Mouse (Mus musculus) hindbrain, embryonic 10.5 days (tissue): Measurements from ENCODE around the gene Frem2. TPM values are rescaled to one million over a fixed set of nuclear protein-coding genes. Genes with fewer than 3 reads are reported as not detected.

Experiments used
- DNase-seq: peaks from one replicate; pipeline ENCODE4 v3.0.0-alpha.2; 2017; ENCODE audit warnings: low spot score
- H3K27ac ChIP-seq: fragments of 300-500 bp; sonication (generic); 2 replicates; pipeline ENCODE4 v1.5.1; 2016; ENCODE audit warnings: mild to moderate bottlenecking, moderate library complexity
- H3K27me3 ChIP-seq: fragments of 300-500 bp; sonication (generic); 2 replicates; pipeline ENCODE4 v1.6.1; 2016; ENCODE audit warnings: mild to moderate bottlenecking; ENCODE audit not compliant: poor library complexity, insufficient read depth, severe bottlenecking
- H3K36me3 ChIP-seq: fragments of 300-500 bp; sonication (generic); 2 replicates; pipeline ENCODE4 v1.6.1; 2016; ENCODE audit warnings: mild to moderate bottlenecking, moderate library complexity
- H3K4me1 ChIP-seq: fragments of 300-500 bp; sonication (generic); replicated peaks from 2 replicates; pipeline ENCODE4 v1.6.1; 2016; ENCODE audit warnings: mild to moderate bottlenecking
- H3K4me3 ChIP-seq: fragments of 300-500 bp; sonication (generic); 2 replicates; pipeline ENCODE4 v1.5.1; 2016; ENCODE audit warnings: mild to moderate bottlenecking, moderate library complexity
- H3K9me3 ChIP-seq: fragments of 300-500 bp; sonication (generic); 2 replicates; pipeline ENCODE4 v1.6.1; 2016; ENCODE audit warnings: mild to moderate bottlenecking, moderate library complexity
- WGBS: fragments of 180-500 bp; shearing (Covaris S2); methylation state at CpG from one replicate; pipeline ENCODE4 v1.1.7; 2016; 5-methylcytosine and 5-hydroxymethylcytosine counted together
- polyA plus RNA-seq: library from polyadenylated mRNA; unstranded; fragments of >200 nt; fragmentation: Nextera tagmentation; extraction: Ambion mirVana; gene quantifications from 2 replicates; pipeline ENCODE4 v1.2.1, GENCODE M21; 2016

Gene Frem2
- polyA plus RNA-seq, 1 experiment from 2014 or later, result 3.5 TPM

DNA sequence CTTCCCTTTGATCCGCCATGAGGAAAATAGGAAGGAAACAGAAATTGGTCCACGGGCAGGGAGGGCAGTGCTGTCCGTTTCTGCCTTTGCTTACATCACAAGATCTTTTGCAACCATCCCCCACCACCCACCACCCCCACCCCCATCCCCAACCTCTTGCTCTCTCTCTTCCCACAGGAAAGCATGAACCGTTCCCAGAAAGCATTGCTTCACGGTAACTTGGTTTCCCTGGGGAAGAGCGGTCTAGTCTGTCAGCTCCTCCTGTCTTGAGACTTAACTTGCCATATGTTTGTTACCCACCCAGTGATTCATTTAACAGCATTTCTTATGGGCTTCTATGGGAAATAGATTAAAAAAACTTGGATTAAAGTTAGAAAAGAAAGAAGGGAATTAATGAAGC, 85.5 kb downstream of the Frem2 start:
- H3K27me3 ChIP-seq, result peaks cover 3% of the 10 kb centered on the region; the same call in 1 of the 2 replicates
- no peak overlapping the region for H3K27ac ChIP-seq
- 56% methylated on average over 6 of the region's 6 CpGs for WGBS
- no peaks in the 10 kb centered on the region for H3K36me3 ChIP-seq
- DNase-seq, result no peak
- H3K4me3 ChIP-seq, result no peak overlapping the region
- H3K4me1 ChIP-seq, result peaks cover 36% of the 10 kb centered on the region
- H3K9me3 ChIP-seq, result no peaks in the 10 kb centered on the region

DNA sequence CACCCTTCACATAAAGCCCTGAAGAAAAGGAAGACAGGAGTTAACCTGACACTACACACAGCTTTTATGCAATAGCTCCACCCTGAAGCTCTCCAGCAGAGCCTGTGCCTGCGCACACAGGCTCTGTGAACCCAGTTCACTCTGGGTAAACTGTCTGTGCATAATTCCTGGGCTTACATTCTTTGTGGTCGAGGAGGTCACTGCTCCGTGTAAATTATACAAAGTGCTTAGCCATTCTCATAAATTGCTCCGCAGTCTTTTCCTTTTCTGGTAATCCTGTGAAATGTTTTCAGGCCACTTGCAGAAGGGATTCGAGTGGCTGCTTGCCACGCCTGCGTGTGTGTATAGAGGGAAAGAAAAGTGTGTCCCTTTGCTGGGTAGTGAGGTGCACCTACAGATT, 92.6 kb downstream of the Frem2 start:
- Histone ChIP-seq H3K36me3 (no peaks in the 10 kb centered on the region), H3K27me3 (peaks cover 16% of the 10 kb centered on the region)
- no peak for DNase-seq

GRCm38 (mm10) chr3:53563746-53564145, 93.4 kb downstream of the Frem2 start:
- H3K9me3 ChIP-seq, result no peaks in the 10 kb centered on the region
- no peak overlapping the region for H3K4me3 ChIP-seq
- peaks cover 16% of the 10 kb centered on the region for H3K27me3 ChIP-seq
- peak overlapping the region; percentile 73 for H3K27ac ChIP-seq
- 53% methylated on average over 7 of the region's 7 CpGs for WGBS
- H3K4me1 ChIP-seq, result peaks cover 57% of the 10 kb centered on the region
- H3K36me3 ChIP-seq, result no peaks in the 10 kb centered on the region
- DNase-seq, result no peak

More for the DNA sequence above, 92.6 kb downstream of the Frem2 start:
- Histone ChIP-seq H3K27ac (peak overlapping the region; percentile 73), H3K4me3 (no peak overlapping the region), H3K9me3 (no peaks in the 10 kb centered on the region), H3K4me1 (peaks cover 52% of the 10 kb centered on the region)
- 56% methylated on average over 7 of the region's 7 CpGs for WGBS

DNA sequence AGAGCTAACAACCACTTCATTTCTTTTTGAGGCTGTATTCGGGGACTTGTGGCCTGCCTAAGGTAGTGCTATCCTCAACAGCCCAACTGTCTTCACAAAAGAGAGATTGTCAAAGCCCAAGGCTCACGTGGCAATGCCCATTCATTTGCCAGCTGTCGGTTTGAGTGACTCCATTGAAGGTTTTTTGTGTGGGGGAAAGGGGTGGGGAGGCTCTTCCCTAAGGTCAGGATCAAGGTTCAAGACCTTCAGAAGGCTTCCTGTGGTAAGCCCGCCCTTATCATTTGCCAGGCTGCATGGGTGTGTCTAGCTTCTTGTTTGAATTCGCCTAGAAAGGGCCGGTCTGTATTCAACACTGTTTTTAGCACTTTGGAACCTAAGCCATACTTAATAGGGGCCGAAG, 95.3 kb downstream of the Frem2 start:
- DNase-seq, result peak; percentile 79
- 32% methylated on average over 7 of the region's 7 CpGs for WGBS
- peak overlapping the region; percentile 9; the same call in 1 of the 2 replicates for H3K4me3 ChIP-seq
- H3K27ac ChIP-seq, result peak overlapping the region; percentile 82
- H3K27me3 ChIP-seq, result peaks cover 26% of the 10 kb centered on the region
- no peaks in the 10 kb centered on the region for H3K36me3 ChIP-seq
- H3K4me1 ChIP-seq, result peaks cover 57% of the 10 kb centered on the region
- H3K9me3 ChIP-seq, result no peaks in the 10 kb centered on the region

GRCm38 (mm10) chr3:53559056-53559455, 98.1 kb downstream of the Frem2 start:
- Histone ChIP-seq H3K36me3 (no peaks in the 10 kb centered on the region), H3K4me3 (no peak overlapping the region), H3K27me3 (peaks cover 19% of the 10 kb centered on the region), H3K9me3 (no peaks in the 10 kb centered on the region), H3K27ac (0 out of 2 replicates have a peak overlapping the region, but pooled peaks have one; percentile 30), H3K4me1 (peaks cover 51% of the 10 kb centered on the region)
- 61% methylated on average over 6 of the region's 6 CpGs for WGBS
- DNase-seq, result no peak

DNA sequence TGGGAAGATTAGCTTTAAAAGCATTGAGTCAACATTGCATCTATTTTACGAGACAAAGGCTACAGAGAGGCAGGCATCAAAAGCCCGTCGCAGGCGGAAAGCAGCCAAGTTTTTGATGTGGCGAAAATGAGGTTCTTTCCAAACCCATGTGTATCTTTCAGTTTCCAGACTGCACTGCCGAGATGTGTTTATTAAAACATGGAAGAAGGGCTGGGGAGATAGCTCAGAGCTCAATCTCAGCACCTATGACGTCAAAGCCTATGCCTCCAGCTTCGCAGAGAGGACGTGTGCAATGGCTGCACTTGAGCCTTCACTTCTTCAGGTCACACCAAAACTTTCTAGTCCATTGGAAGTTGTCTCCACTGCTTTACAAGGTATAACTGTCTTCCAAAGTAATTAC, 98.9 kb downstream of the Frem2 start:
- Histone ChIP-seq H3K9me3 (no peaks in the 10 kb centered on the region), H3K4me3 (no peak overlapping the region), H3K4me1 (peaks cover 43% of the 10 kb centered on the region), H3K27ac (no peak overlapping the region), H3K27me3 (peaks cover 19% of the 10 kb centered on the region), H3K36me3 (no peaks in the 10 kb centered on the region)
- WGBS, result 85% methylated on average over 9 of the region's 9 CpGs
- DNase-seq, result no peak

- no peak for DNase-seq
- Histone ChIP-seq H3K36me3 (no peaks in the 10 kb centered on the region), H3K4me1 (peaks cover 37% of the 10 kb centered on the region), H3K4me3 (no peak overlapping the region), H3K27me3 (peaks cover 19% of the 10 kb centered on the region), H3K9me3 (no peaks in the 10 kb centered on the region), H3K27ac (no peak overlapping the region)
- WGBS, result 90% methylated on average over 16 of the region's 16 CpGs
These were observed 99.6 kb downstream of the Frem2 start for GRCm38 (mm10) chr3:53557388-53558214.

DNA sequence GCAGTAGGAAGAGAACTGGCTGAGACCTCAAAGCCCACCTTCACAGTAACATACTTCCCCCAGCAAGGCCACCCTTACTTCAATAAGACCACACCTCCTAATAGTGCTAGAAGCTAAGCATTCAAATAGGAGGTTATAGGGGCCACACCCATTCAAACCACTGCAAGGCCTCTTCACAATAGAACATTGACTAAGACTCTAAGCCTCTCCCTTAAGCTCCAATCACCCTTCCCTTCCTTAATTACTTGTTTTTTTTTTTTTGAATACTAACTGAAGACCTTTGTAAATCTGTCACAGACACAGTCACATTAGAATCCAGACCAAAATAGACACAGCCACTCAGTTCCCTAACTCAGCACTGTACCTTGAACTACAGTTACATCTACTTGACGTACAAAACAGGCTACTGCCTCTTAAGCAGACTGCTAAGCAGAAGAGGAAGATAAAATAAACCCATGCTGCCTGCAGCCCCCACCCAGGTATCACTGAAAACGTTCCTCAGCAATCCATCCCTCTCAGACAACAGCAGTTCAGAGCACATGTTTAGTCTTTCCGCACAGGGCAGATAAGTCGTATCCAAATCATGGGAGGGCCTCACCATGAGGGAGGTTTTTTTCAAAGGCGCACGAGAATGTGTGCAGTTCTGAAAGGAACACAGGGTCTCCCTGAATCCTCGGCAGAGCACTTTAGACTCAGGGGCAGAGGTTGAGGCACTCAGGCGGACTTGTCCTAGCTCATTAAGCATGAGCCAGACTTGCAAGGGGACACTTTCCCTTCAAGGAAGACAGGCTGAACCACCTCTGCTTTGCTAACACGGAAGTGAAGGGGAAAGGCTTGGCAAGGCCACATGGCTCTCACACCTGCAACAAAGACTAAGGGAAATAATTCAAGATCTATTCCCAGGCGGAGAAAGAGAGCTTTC, 101.9 kb downstream of the Frem2 start:
- no peak overlapping the region for H3K4me3 ChIP-seq
- DNase-seq, result no peak
- H3K4me1 ChIP-seq, result peaks cover 14% of the 10 kb centered on the region
- H3K9me3 ChIP-seq, result no peaks in the 10 kb centered on the region
- H3K27me3 ChIP-seq, result peaks cover 15% of the 10 kb centered on the region
- no peak overlapping the region for H3K27ac ChIP-seq
- 71% methylated on average over 10 of the region's 10 CpGs for WGBS
- no peaks in the 10 kb centered on the region for H3K36me3 ChIP-seq

DNA sequence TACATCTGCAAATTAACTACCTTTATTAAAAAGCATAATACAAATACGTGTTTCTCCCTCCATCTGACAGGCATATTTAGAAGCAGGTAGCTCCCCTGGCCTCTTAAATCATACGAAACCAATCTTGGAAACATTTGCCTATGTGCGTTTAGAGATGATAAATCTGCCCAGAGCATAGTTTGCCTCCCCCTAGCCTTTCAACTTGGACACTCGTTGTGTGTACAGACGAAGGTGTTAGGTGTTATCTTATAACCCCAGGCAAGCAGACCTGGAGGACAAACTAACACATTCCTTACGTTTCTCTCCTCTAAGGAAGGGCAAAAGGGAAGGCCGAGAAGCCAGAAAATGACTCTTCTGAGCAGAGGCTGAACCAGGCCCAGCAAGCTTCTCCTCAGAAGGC, 104.5 kb downstream of the Frem2 start:
- no peak for DNase-seq
- H3K4me1 ChIP-seq, result peaks cover 6% of the 10 kb centered on the region
- H3K4me3 ChIP-seq, result no peak overlapping the region
- H3K27ac ChIP-seq, result no peak overlapping the region
- no peaks in the 10 kb centered on the region for H3K9me3 ChIP-seq
- H3K27me3 ChIP-seq, result peaks cover 10% of the 10 kb centered on the region
- H3K36me3 ChIP-seq, result peaks cover 9% of the 10 kb centered on the region
- WGBS, result 85% methylated on average over 7 of the region's 7 CpGs

DNA sequence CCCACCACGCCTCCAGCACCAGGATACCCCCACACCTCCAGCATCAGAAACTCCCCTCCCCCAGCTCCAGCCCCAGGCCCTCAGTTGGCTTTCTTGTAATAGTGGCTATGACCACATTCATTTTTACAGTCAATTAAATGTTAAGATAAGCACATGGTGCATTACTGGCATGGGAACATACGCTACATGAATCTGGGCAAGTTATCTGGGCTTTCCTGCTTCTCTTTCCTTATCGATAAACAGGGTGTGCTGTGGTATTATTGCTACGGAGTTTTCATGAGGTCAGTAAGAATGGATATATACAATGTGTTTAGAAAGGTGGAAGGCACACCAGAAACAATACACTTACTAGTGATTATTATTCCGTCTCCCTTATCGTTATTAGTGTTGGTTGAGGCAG, 125.1 kb downstream of the Frem2 start:
- H3K4me1 ChIP-seq, result no peaks in the 10 kb centered on the region
- H3K4me3 ChIP-seq, result no peak overlapping the region
- no peak overlapping the region for H3K27ac ChIP-seq
- 91% methylated on average over 6 of the region's 6 CpGs for WGBS
- DNase-seq, result no peak
- peaks cover 13% of the 10 kb centered on the region for H3K36me3 ChIP-seq
- no peaks in the 10 kb centered on the region for H3K9me3 ChIP-seq
- no peaks in the 10 kb centered on the region for H3K27me3 ChIP-seq

GRCm38 (mm10) chr3:53530305-53530704, 126.8 kb downstream of the Frem2 start:
- DNase-seq, result no peak
- WGBS, result 90% methylated on average over 6 of the region's 6 CpGs
- Histone ChIP-seq H3K4me3 (no peak overlapping the region), H3K36me3 (peaks cover 5% of the 10 kb centered on the region; the same call in 1 of the 2 replicates), H3K27ac (no peak overlapping the region), H3K4me1 (no peaks in the 10 kb centered on the region; the same call in 1 of the 2 replicates), H3K9me3 (no peaks in the 10 kb centered on the region), H3K27me3 (no peaks in the 10 kb centered on the region; the same call in 1 of the 2 replicates)

- Histone ChIP-seq H3K9me3 (no peaks in the 10 kb centered on the region), H3K36me3 (peaks cover 3% of the 10 kb centered on the region; the same call in 1 of the 2 replicates), H3K4me3 (peak overlapping the region; percentile 44), H3K4me1 (no peaks in the 10 kb centered on the region; the same call in 1 of the 2 replicates), H3K27me3 (no peaks in the 10 kb centered on the region; the same call in 1 of the 2 replicates), H3K27ac (no peak overlapping the region)
- peak; percentile 77 for DNase-seq
- WGBS, result 21% methylated on average over 21 of the region's 21 CpGs
These were observed 131.4 kb downstream of the Frem2 start for GRCm38 (mm10) chr3:53525737-53526136.
